In the genomic region with DNA sequence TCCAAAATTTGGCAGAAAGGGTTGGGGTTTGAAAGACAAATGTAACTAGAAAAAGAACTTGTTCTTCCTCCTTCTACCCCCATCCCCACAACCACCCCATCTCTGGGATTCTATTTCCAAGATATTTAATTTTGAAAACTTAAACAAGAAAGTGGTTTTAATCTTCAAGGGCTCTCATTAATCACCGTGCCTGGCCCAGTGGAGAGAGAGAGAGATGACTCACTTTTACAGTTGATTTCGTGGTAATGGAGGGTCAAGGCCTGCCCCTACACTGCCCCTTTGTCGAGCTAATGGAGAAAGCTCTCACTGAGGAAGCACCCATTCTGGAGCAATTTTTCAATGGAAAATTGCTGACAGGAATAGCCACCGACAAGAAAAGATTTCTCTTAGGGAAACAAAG, we compare ENCODE assay signal across 22 mouse cellular contexts.
DNase-seq lines count a peak whose midpoint lies in the region; ATAC-seq lines count a peak whose summit lies in the region.
"Had no signal": no experiment of that assay in that cellular context is flagged by ENCODE, and none has a peak within 500 bp of the region (broad histone marks: within the 10 kb centered on the region; RNA-seq: fewer than 3 reads in every experiment).

No protein-coding gene starts in this region.

- H3K27ac ChIP-seq in liver, embryonic 11.5 days (ENCODE audit: low read depth, low read length), result no peak overlapping the region
- H3K27ac ChIP-seq: embryonic facial prominence, embryonic 15.5 days; forebrain, embryonic 13.5 days; gastrocnemius, adult 2 months; heart, embryonic 13.5 days; hindbrain, embryonic 15.5 days had no signal

- H3K36me3 ChIP-seq in liver, embryonic 11.5 days (ENCODE audit: control insufficient read depth, insufficient read depth, low read length), result no peaks in the 10 kb centered on the region
- H3K36me3 ChIP-seq: embryonic facial prominence, embryonic 15.5 days; heart, embryonic 13.5 days; hindbrain, embryonic 15.5 days had no signal

- H3K27me3 ChIP-seq in liver, embryonic 11.5 days (replicated peaks; ENCODE audit: control insufficient read depth, insufficient read depth, low read length), result no peaks in the 10 kb centered on the region
- H3K27me3 ChIP-seq: embryonic facial prominence, embryonic 15.5 days; forebrain, embryonic 13.5 days; hindbrain, embryonic 15.5 days had no signal

- no peaks in the 10 kb centered on the region for H3K9me3 ChIP-seq in liver, embryonic 11.5 days (ENCODE audit: control insufficient read depth, low read length)
- H3K9me3 ChIP-seq: embryonic facial prominence, embryonic 15.5 days; forebrain, embryonic 13.5 days; heart, embryonic 13.5 days; hindbrain, embryonic 15.5 days had no signal

- no peak overlapping the region for H3K4me3 ChIP-seq in liver, embryonic 11.5 days (ENCODE audit: low read depth, low read length)
- H3K4me3 ChIP-seq: embryonic facial prominence, embryonic 15.5 days; erythroblast, embryonic 14.5 days; forebrain, embryonic 13.5 days; gastrocnemius, adult 2 months; heart, embryonic 13.5 days; hindbrain, embryonic 15.5 days had no signal

- no peak for ATAC-seq in liver, embryonic 11.5 days (replicated peaks; ENCODE audit: low FRiP score)
- ATAC-seq: forebrain, embryonic 13.5 days; forebrain, postnatal 0 days; intestine, postnatal 0 days had no signal

- 58% methylated on average over 4 of the region's 4 CpGs for WGBS in liver, embryonic 11.5 days

- H3K9ac ChIP-seq in liver, embryonic 11.5 days (ENCODE audit: low read depth, low read length), result no peak overlapping the region
- H3K9ac ChIP-seq: embryonic facial prominence, embryonic 15.5 days; forebrain, embryonic 13.5 days; forebrain, postnatal 0 days; heart, embryonic 13.5 days; hindbrain, embryonic 15.5 days had no signal

- peak; percentile 48 for DNase-seq in 416B (ENCODE audit: low read depth)
- peak; percentile 69 for DNase-seq in NIH3T3 (ENCODE audit: low read depth)
- peak; percentile 55 for DNase-seq in adrenal gland, postnatal 10 days
- DNase-seq in fibroblast of lung, adult 2 months (ENCODE audit: low read depth), result peak; percentile 40
- DNase-seq in frontal cortex, postnatal 36 days (ENCODE audit: low spot score in 2 of 2), result no peak
- no peak for DNase-seq in layer of hippocampus, adult 8-10 months (ENCODE audit: low spot score in 2 of 2)
- DNase-seq in liver, embryonic 11.5 days (ENCODE audit: low spot score), result no peak
- DNase-seq: cerebellum, adult 2 months; cerebellum, postnatal 10 days; embryo, embryonic 11 days; forebrain, postnatal 0 days; gastrocnemius, adult 2 months; gastrocnemius, postnatal 36 days; heart, adult 11 months; heart, postnatal 36 days; kidney, adult 9 months had no signal

- peaks cover 7% of the 10 kb centered on the region for H3K4me1 ChIP-seq in liver, embryonic 11.5 days (replicated peaks; ENCODE audit: control insufficient read depth, insufficient read depth, low read length)

- no peak overlapping the region for H3K4me2 ChIP-seq in liver, embryonic 11.5 days
- H3K4me2 ChIP-seq: embryonic facial prominence, embryonic 15.5 days; forebrain, embryonic 13.5 days; heart, embryonic 13.5 days; hindbrain, embryonic 15.5 days had no signal

Comparison
In these comparisons a context has a peak if more than half of its experiments do, and no peak if none do; other contexts are left out.
1. DNase-seq: peak in 416B (single experiment), NIH3T3 (single experiment), adrenal gland, postnatal 10 days (single experiment) and fibroblast of lung, adult 2 months (single experiment); none in frontal cortex, postnatal 36 days (0 of 2), layer of hippocampus, adult 8-10 months (0 of 2) and liver, embryonic 11.5 days (single experiment).